Mouse (Mus musculus) heart, postnatal 0 days (tissue): Measurements from ENCODE around the gene Kctd15.

Source experiments
- CTCF ChIP-seq: IDR thresholded peaks from 2 replicates; pipeline ENCODE4 v1.5.1; 2016; ENCODE audit warnings: antibody characterized with exemption, control low read depth, low read depth
- EP300 ChIP-seq: IDR thresholded peaks from 2 replicates; pipeline ENCODE4 v1.6.1; 2016; ENCODE audit warnings: antibody characterized with exemption, low read depth

DNA sequence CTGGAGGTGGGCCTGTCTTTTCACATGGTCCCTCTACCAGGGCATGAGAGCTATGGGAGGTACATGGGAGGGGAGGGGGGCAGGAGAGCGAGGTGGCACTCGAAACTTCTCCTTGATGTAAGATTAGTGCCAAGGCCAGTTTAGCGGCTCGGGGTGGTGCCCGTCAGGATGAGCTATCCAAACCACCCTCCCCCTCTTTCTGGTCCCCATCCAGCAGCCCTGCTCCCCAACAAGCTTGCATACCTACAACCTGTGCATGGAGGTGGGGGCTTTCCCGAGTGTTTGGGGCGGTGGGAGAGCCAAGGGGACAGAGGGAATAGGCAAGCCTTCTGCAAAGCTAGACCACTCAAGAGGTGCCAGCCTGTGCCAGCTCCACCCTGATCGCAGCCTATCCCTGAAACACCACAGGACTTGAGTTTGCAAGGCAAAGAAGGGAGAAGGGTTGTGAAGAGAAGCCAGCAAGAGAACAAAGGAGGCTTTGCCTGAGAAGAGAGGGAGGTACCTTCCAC, 26.8 kb downstream of the Kctd15 start:
- TF ChIP-seq CTCF, result no peak
- no peak for TF ChIP-seq EP300
